In genomic region chr12:84573094-84573493, GRCm38 (mm10) we compare ENCODE assay signal across 18 mouse cellular contexts. TPM values are rescaled to one million over a fixed set of nuclear protein-coding genes. Genes with fewer than 3 reads are reported as not detected.
"Had no signal": no experiment of that assay in that cellular context is flagged by ENCODE, and none has a peak within 500 bp of the region (broad histone marks: within the 10 kb centered on the region; RNA-seq: fewer than 3 reads in every experiment).

No protein-coding gene starts in this region.

- H3K4me2 ChIP-seq: liver, embryonic 15.5 days; lung, embryonic 15.5 days; midbrain, embryonic 12.5 days; neural tube, embryonic 12.5 days; stomach, embryonic 15.5 days had no signal

- H3K9me3 ChIP-seq: liver, embryonic 15.5 days; lung, embryonic 15.5 days; megakaryocyte, embryonic 14.5 days; midbrain, embryonic 12.5 days; neural tube, embryonic 12.5 days; stomach, embryonic 15.5 days had no signal

- ATAC-seq: liver, postnatal 0 days; lung, postnatal 0 days had no signal

- H3K36me3 ChIP-seq: liver, embryonic 15.5 days; lung, embryonic 15.5 days; midbrain, embryonic 12.5 days; neural tube, embryonic 12.5 days; stomach, embryonic 15.5 days had no signal

- H3K4me3 ChIP-seq: liver, embryonic 15.5 days; lung, embryonic 15.5 days; megakaryocyte, embryonic 14.5 days; midbrain, embryonic 12.5 days; neural tube, embryonic 12.5 days; stomach, embryonic 15.5 days had no signal

- H3K27ac ChIP-seq: liver, embryonic 15.5 days; lung, embryonic 15.5 days; macrophage; midbrain, embryonic 12.5 days; neural tube, embryonic 12.5 days; stomach, embryonic 15.5 days; stomach, postnatal 0 days had no signal

- H3K9ac ChIP-seq: liver, embryonic 15.5 days; liver, postnatal 0 days; lung, embryonic 15.5 days; midbrain, embryonic 12.5 days; neural tube, embryonic 12.5 days; stomach, embryonic 15.5 days had no signal

- DNase-seq: liver, postnatal 0 days; lung, adult 2 months; lung, postnatal 14 days; lung, postnatal 36 days; midbrain, embryonic 14.5 days; right cerebral cortex, postnatal 14 days; thymus, adult 2 months; thymus, postnatal 36 days had no signal

- H3K4me1 ChIP-seq: liver, embryonic 15.5 days had no signal

RNA-seq across cellular contexts. Expression of gene Vsx2, which starts 3.5 kb away (rescaled TPM):
- polyA plus RNA-seq: liver, embryonic 15.5 days; liver, postnatal 0 days; lung, adult 2 months; lung, embryonic 15.5 days; lung, postnatal 0 days; macrophage; spleen, adult 2 months; stomach, embryonic 15.5 days; stomach, postnatal 0 days had no signal
